Mouse (Mus musculus) MEL (cell line): ENCODE data around the gene Otog. TPM values are rescaled to one million over a fixed set of nuclear protein-coding genes. Genes with fewer than 3 reads are reported as not detected.

Source experiments
- DNase-seq: peaks from one replicate; pipeline ENCODE4 v3.0.0; 2011; ENCODE audit warnings: low read depth, low spot score
- H3K27ac ChIP-seq: 2 replicates; pipeline ENCODE4 v1.5.1; 2012; ENCODE audit warnings: low read depth, mild to moderate bottlenecking, control low read depth, low read length, moderate library complexity; ENCODE audit not compliant: control insufficient read depth
- H3K27me3 ChIP-seq, 2 experiments: fragments of 150-350 bp in 1 of 2; sonication (generic) in 1 of 2; 2 replicates each; pipeline ENCODE4 v1.6.1; 2012; ENCODE audit warnings: low read length in 2 of 2, mild to moderate bottlenecking in 2 of 2, improper control_type of control experiment in 1 of 2, moderate library complexity in 1 of 2; ENCODE audit not compliant: insufficient read depth in 2 of 2, control insufficient read depth in 1 of 2
- H3K36me3 ChIP-seq, 2 experiments: 2 replicates each; pipeline ENCODE4 v1.6.1; 2012 to 2014; ENCODE audit warnings: low read length in 2 of 2, improper control_type of control experiment in 1 of 2, inconsistent platforms in 1 of 2, mild to moderate bottlenecking in 1 of 2; ENCODE audit not compliant: insufficient read depth in 2 of 2, control insufficient read depth in 1 of 2
- H3K4me1 ChIP-seq, 2 experiments: fragments of 150-350 bp in 1 of 2; sonication (generic) in 1 of 2; 2 replicates each; pipeline ENCODE4 v1.6.1; 2012; ENCODE audit warnings: low read length in 2 of 2, improper control_type of control experiment in 1 of 2, mild to moderate bottlenecking in 1 of 2; ENCODE audit not compliant: insufficient read depth in 2 of 2, control insufficient read depth in 1 of 2
- H3K4me3 ChIP-seq, 2 experiments: fragments of 150-350 bp in 1 of 2; sonication (generic) in 1 of 2; 2 replicates each; pipeline ENCODE4 v1.5.1; 2012; ENCODE audit warnings: low read depth in 2 of 2, low read length in 2 of 2, mild to moderate bottlenecking in 2 of 2, moderate library complexity in 2 of 2, control low read depth in 1 of 2, improper control_type of control experiment in 1 of 2; ENCODE audit not compliant: control insufficient read depth in 1 of 2, insufficient read depth in 1 of 2
- H3K79me2 ChIP-seq: 2 replicates; pipeline ENCODE4 v1.6.1; 2012; ENCODE audit warnings: mild to moderate bottlenecking, low read length, moderate library complexity; ENCODE audit not compliant: control insufficient read depth, poor library complexity, insufficient read depth
- H3K9ac ChIP-seq: 2 replicates; pipeline ENCODE4 v1.6.1; 2012; ENCODE audit warnings: low read depth, mild to moderate bottlenecking, control low read depth, low read length, moderate library complexity; ENCODE audit not compliant: control insufficient read depth, poor library complexity, severe bottlenecking
- H3K9me3 ChIP-seq: fragments of 150-350 bp; sonication (generic); replicated peaks from 2 replicates; pipeline ENCODE4 v1.6.1; 2012; ENCODE audit warnings: mild to moderate bottlenecking, low read length, improper control_type of control experiment, moderate library complexity; ENCODE audit not compliant: insufficient read depth
- CHD1 ChIP-seq: IDR thresholded peaks from 2 replicates; pipeline ENCODE4 v1.6.1; 2012; ENCODE audit warnings: low read depth, mild to moderate bottlenecking, inconsistent platforms, low read length, improper control_type of control experiment
- ELF1 ChIP-seq: IDR thresholded peaks from 2 replicates; pipeline ENCODE4 v1.6.1; 2014; ENCODE audit warnings: low read depth, mild to moderate bottlenecking, inconsistent platforms, low read length, improper control_type of control experiment, moderate library complexity
- EP300 ChIP-seq, 2 experiments: IDR thresholded peaks; 2 replicates each; pipeline ENCODE4 v1.6.1; 2011; ENCODE audit warnings: improper control_type of control experiment in 2 of 2, low read length in 2 of 2, low read depth in 1 of 2, mild to moderate bottlenecking in 1 of 2
- GABPA ChIP-seq: IDR thresholded peaks from 2 replicates; pipeline ENCODE4 v1.6.1; 2012; ENCODE audit warnings: low read depth, mild to moderate bottlenecking, inconsistent platforms, low read length, improper control_type of control experiment, moderate library complexity
- HCFC1 ChIP-seq: IDR thresholded peaks from 2 replicates; pipeline ENCODE4 v1.6.1; 2012; ENCODE audit warnings: low read depth, mild to moderate bottlenecking, inconsistent platforms, low read length, improper control_type of control experiment, moderate library complexity
- JUND ChIP-seq: IDR thresholded peaks from 2 replicates; pipeline ENCODE4 v1.6.1; 2011; ENCODE audit warnings: low read depth, mild to moderate bottlenecking, improper control_type of control experiment, low read length
- MAFK ChIP-seq: IDR thresholded peaks from 2 replicates; pipeline ENCODE4 v1.6.1; 2011; ENCODE audit warnings: low read depth, mild to moderate bottlenecking, low read length, improper control_type of control experiment, borderline replicate concordance
- MYB ChIP-seq: IDR thresholded peaks from 2 replicates; pipeline ENCODE4 v1.6.1; 2011; ENCODE audit warnings: mild to moderate bottlenecking, low read depth, low read length, improper control_type of control experiment
- NRF1 ChIP-seq: IDR thresholded peaks from 2 replicates; pipeline ENCODE4 v1.6.1; 2014; ENCODE audit warnings: low read depth, mild to moderate bottlenecking, inconsistent platforms, low read length, improper control_type of control experiment, moderate library complexity; ENCODE audit not compliant: poor library complexity, insufficient read depth, severe bottlenecking
- POLR2A ChIP-seq, 2 experiments: IDR thresholded peaks; 2 replicates each; pipeline ENCODE4 v1.6.1; 2011 to 2012; ENCODE audit warnings: low read length in 2 of 2, mild to moderate bottlenecking in 2 of 2, control low read depth in 1 of 2, improper control_type of control experiment in 1 of 2, low read depth in 1 of 2, moderate library complexity in 1 of 2; ENCODE audit not compliant: control insufficient read depth in 1 of 2, insufficient read depth in 1 of 2, poor library complexity in 1 of 2
- RAD21 ChIP-seq: IDR thresholded peaks from 2 replicates; pipeline ENCODE4 v1.6.1; 2011; ENCODE audit warnings: mild to moderate bottlenecking, low read depth, low read length, improper control_type of control experiment
- UBTF ChIP-seq: IDR thresholded peaks from 2 replicates; pipeline ENCODE4 v1.6.1; 2012; ENCODE audit warnings: low read depth, mild to moderate bottlenecking, inconsistent platforms, low read length, improper control_type of control experiment, moderate library complexity, borderline replicate concordance; ENCODE audit not compliant: insufficient read depth
- polyA plus RNA-seq, 2 experiments: library from polyadenylated mRNA; stranded (reverse) in 1 of 2; unstranded in 1 of 2; fragments of >175 nt in 1 of 2; fragments of >200 nt in 1 of 2; gene quantifications; 2 replicates each; pipeline versions ENCODE4 v1.2.1 to v1.2.4; 2012; ENCODE audit warnings: low replicate concordance in 2 of 2, low read depth in 1 of 2; ENCODE audit not compliant: insufficient read length in 2 of 2, insufficient read depth in 1 of 2, missing spikeins in 1 of 2
- total RNA-seq: library from RNA; depleted of rRNA; stranded (reverse); fragments of 300-350 nt; gene quantifications from 2 replicates; pipeline ENCODE4 v1.2.3, GENCODE M21; 2012; rRNA removed

Gene Otog
- total and polyA plus RNA-seq, 3 experiments: not detected

GRCm38 (mm10) chr7:46353875-46354274 lies 113.1 kb downstream of the Otog start:
- Histone ChIP-seq H3K9me3 (no peaks in the 10 kb centered on the region), H3K36me3 (no peaks in the 10 kb centered on the region), H3K27me3 (no peaks in the 10 kb centered on the region; a peak in 1 of 4 replicates), H3K27ac (no peak overlapping the region), H3K9ac (no peak overlapping the region), H3K4me1 (peaks cover 0 to 4% of the 10 kb centered on the region in 2 experiments; a peak in 1 of 4 replicates), H3K4me3 (no peak overlapping the region), H3K79me2 (no peaks in the 10 kb centered on the region)
- TF ChIP-seq GABPA (no peak), RAD21 (no peak), NRF1 (no peak), CHD1 (no peak), JUND (no peak), MAFK (no peak), MYB (no peak), EP300 (IDR thresholded peaks at IDR 0.05; ENCODE audit: low read depth in 1 of 2, low read length in 2 of 2) (no peak), UBTF (no peak), ELF1 (no peak), HCFC1 (no peak), POLR2A (IDR thresholded peaks at IDR 0.05; ENCODE audit: control insufficient read depth in 1 of 2, insufficient read depth in 1 of 2, low read depth in 1 of 2, low read length in 2 of 2, poor library complexity in 1 of 2) (no peak)
- peak; percentile 6 for DNase-seq

Other genes starting within 250 kb of the Otog start
- 0.12 TPM in 1 of 2 replicates, not detected in the other for gene Abcc6, start 210.7 kb upstream of the Otog start, total RNA-seq
- gene Abcc6, start 210.7 kb upstream of the Otog start, polyA plus RNA-seq: under 1 TPM in 1 of 2 experiments, not detected in 1; 0.04 TPM
- gene Nomo1, start 207.3 kb upstream of the Otog start, total RNA-seq: 159 and 197 TPM in 2 replicates
- gene Nomo1, start 207.3 kb upstream of the Otog start, polyA plus RNA-seq: 1,000 to 10,000 TPM in 1 of 2 experiments, 100 to 1,000 TPM in 1; 195 to 1,239 TPM
- not detected in 2 replicates for gene Kcnj11, start 140.2 kb upstream of the Otog start, total RNA-seq
- not detected for gene Kcnj11, start 140.2 kb upstream of the Otog start, polyA plus RNA-seq
- not detected in 2 replicates for gene Abcc8, start 61.0 kb upstream of the Otog start, total RNA-seq
- gene Abcc8, start 61.0 kb upstream of the Otog start, polyA plus RNA-seq: not detected
- not detected in 2 replicates for gene Ush1c, start 2.5 kb upstream of the Otog start, total RNA-seq
- gene Ush1c, start 2.5 kb upstream of the Otog start, polyA plus RNA-seq: not detected
- not detected in 2 replicates for gene Myod1, start 135.5 kb downstream of the Otog start, total RNA-seq
- gene Myod1, start 135.5 kb downstream of the Otog start, polyA plus RNA-seq: not detected
- gene Kcnc1, start 155.5 kb downstream of the Otog start, total RNA-seq: not detected in 2 replicates
- not detected for gene Kcnc1, start 155.5 kb downstream of the Otog start, polyA plus RNA-seq